Mouse (Mus musculus): ENCODE results near the gene Hps5.
"Not testable (repeated sequence)": the region's sequence is repeated elsewhere in the genome, so short reads cannot be mapped to it uniquely, and the experiment has no call there.

The Hps5 gene

DNA sequence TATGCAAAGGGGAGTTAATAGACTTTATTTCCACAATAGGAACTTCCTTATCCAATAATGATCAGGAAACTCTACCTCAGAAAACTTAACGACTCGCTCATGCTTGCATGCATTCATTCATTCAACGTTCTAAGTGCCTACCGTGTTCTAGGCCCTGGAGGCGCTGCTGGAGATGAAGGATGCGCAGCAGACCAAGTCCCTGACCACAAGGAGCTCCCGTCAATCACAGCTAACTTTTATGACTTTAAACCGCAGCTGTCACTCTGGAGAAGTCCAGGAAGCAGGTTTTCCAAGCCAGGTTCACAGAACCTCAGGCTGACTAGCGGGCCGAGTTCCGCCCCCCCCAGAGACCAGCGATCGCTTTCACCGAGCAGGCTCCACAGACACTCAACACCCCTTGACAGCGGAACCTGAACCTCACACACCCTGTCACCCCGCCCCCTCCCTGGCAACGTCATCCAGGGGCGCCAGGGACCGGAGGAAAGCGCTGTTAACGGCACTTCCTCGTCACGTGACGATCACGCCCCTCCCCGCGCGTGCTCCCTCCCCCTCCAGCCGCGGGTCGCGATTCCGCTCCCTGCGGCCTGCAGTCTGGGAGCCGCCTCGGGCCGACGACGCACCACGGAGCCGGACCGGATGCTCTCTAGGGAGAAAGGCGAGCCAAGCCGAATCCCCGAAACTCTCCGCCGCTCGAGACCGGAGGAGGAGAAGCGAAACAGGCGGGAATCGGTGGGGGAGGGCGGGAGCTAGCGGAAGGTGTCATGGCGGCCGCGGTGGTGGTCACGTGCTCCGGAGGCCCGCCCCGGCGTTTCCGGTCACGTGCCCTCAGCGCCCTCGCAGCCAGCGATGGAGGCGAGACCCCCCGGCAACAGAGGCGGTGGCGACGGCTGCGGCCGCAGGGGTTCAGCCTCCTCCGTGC, at the start of gene Hps5, which contains the start of gene Gtf2h1:
Gene Hps5, minus strand, starts transcription at position 778 of the 919 bp plus-strand sequence.
Gene Gtf2h1, plus strand, starts transcription at position 817 of the 919 bp plus-strand sequence.
- DNase-seq (ENCODE audit: low read depth, low spot score), result peak; percentile 98

DNA sequence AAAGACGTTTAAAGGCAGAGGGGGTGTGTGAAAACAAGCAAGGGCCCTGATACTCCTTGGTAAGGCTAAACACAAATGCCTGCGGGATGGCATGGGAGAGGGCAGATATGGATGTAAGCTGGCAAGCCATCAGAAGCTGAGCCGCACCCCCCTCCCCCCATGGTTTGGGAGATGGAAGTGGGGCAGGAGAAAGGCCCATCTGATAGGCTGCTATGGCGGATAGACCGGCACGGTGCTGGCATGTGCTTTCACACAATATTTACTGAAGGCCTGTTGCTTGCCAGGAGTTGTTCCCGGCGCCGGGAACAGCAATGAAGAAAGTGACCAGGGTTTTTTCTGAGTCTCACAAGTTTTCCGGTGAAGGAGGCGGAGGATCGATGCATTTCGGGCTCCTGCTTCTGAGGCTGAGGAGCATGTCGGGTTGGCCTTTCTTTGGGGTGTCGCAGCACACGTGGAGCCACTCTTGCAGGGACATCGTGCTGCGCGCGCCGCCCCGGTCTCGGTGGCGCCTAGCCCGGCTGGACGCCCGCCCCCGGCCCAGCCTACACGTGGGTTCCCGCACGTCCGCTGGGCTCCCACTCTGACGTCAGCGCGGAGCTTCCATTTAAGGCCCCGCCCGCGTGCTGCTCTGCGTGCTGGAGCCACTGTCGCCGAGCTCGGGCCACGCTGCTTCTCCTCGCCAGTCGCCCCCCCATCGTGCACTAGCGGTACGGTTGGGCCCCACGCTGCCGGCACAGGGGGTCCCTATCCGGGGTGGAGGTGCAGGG, 49.5 kb upstream of the Hps5 start:
- DNase-seq (ENCODE audit: low read depth, low spot score), result peak; percentile 96

DNA sequence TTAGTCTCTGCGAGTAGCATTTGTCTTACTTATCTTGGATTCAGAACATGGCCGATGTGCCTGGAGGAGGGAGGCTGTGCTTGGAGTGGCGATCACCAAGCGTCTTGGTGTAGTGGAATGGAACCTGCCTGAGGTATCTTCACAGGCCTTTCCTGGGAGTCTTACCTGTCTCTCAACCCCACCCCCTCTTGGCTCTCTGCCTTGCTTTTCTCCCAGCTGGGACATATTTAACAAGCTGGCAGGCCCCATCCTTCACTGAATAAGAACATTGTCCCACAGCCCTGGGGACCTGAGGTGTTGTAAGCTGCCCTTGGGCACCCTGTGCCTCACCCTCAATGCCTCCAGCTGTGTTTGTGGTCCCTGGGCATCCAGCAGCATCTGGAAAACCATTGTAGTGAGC, 47.7 kb upstream of the Hps5 start:
- no peak for DNase-seq (ENCODE audit: low read depth, low spot score)

DNA sequence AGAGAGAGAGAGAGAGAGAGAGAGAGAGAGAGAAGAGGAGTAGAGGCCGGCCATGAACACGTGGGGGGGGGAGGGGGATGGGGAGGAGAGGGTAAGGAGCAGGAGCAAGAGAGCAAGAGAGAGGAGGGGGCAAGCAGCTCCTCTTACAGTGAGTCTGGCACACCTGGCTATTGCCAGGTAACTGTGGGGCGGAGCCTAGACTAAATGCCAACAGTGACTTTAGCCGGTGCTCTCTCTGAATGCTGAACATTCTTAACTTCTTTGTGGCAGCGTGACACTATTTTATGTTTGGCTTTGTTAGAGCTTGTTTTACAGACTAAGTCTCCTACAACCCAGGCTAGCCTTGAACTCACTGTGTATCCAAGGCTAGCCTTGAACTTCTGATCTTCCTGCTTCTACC, 46.4 kb upstream of the Hps5 start:
- no peak for DNase-seq (ENCODE audit: low read depth, low spot score)

DNA sequence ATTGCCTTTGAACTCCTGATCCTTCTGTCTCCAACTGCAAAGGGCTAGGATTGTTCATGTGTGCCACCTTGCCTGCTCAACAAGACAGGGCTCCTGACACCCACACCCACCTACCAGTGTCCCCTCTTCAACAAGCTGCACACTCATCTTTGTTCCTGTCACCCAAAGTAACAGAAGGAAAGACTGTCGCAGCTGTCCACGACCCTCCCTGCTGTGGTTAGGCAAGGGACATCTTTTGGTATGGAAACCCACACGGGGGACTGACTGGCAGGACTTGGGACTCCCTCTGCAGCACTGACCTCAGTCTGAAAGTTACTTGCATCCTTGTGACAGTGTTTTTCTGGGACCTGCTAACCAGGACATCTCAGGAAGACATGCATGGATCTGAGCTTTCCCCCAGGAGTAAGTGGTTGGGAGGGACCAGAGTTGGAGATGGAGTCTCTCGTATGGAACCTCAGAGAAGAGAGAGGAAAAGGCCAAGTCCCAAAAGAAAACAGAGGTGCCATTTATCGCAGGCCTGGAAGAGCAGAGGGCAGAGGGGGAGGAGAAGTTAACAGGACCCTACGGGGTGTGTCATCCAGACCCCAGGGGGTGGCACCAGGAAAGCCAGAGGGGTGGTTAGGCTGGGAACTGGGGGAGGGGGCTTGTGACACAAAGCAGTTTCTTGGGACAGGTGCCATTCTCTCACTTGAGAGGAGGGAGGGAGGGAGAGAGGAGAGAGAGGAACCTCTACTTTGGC, 45.1 kb upstream of the Hps5 start, which contains the start of gene Ldha:
Gene Ldha, plus strand, starts transcription at position 689 of the 739 bp plus-strand sequence.
- DNase-seq (ENCODE audit: low read depth, low spot score), result no peak

DNA sequence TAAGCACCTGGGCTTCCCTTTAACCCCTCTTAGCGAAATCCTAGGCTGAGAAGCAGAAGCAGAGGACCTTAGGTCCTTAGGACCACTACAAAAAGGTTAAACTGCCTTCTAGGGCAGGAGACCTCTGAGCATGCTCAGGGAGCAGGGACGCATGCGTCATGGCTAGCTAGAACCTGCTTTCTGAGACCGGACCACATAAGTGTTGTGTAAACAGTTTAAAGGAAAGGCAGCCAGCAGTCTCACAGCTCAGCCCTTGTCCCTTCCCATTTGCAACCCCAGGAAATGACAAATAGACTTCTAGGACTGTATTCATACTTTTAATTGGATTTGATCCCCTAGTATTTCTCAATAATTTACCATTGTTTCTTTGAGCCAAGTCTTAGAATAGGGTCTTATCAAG, 44.5 kb upstream of the Hps5 start:
- DNase-seq (ENCODE audit: low read depth, low spot score), result no peak

DNA sequence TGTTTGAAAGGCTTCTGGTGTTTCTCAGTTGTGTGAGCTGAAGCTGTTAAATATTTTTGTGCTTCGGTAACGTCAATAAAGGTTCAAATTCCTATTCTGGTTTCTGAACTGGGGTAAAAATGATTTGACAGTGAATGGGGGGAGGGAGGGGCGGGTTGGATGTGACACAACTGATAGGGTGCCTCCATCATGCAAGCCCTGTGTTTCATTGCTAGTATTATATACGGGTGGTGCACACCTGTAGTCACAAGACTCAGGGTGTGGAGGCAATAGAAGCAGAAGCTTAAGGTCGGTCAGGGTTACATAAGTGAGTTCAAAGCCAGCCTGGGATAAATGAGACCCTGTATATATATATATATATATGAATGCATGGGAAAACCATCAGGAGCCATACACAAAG, 44.0 kb upstream of the Hps5 start:
- DNase-seq (ENCODE audit: low read depth, low spot score), result no peak

DNA sequence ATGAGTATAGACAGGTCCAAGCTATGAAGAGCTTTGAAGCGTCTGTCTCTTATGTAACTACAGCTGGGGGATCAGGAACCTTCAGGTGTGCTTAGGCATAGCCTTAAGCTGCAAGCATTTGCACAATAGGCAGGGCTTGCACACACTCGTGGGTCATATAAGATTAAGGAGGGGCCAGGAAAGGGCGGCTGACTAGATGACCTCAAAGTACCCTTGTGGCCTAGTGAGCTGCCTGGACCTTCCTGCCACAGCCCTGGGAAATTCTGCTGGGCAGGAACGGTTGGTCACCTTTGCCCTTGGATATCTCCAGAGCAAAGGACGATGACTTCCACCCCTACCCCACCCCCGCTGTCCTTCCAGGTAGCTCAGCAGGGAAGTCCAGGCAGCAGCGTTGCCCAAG, 43.6 kb upstream of the Hps5 start:
- peak; percentile 45 for DNase-seq (ENCODE audit: low read depth, low spot score)

DNA sequence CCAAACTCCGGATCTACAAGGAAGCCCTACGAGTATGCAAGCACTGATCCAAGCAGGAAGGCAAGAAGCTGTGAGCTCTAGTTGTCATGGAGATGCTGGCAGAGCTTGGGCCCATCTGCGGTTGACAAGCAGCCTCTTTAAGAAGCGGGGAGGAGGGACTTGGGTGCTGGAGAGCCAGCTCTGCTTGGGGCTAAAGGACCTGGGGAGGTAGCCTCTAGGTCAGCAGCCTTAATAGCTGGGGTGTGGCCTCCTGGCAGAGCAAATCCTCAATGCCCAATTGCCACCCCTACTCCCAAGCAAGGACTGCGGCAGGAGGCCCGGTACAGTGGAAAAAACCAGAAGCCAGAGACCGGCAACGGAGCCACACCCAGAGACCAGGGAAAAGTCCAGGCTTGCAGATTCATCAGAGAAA, 43.0 kb upstream of the Hps5 start:
- DNase-seq (ENCODE audit: low read depth, low spot score), result peak; percentile 98

DNA sequence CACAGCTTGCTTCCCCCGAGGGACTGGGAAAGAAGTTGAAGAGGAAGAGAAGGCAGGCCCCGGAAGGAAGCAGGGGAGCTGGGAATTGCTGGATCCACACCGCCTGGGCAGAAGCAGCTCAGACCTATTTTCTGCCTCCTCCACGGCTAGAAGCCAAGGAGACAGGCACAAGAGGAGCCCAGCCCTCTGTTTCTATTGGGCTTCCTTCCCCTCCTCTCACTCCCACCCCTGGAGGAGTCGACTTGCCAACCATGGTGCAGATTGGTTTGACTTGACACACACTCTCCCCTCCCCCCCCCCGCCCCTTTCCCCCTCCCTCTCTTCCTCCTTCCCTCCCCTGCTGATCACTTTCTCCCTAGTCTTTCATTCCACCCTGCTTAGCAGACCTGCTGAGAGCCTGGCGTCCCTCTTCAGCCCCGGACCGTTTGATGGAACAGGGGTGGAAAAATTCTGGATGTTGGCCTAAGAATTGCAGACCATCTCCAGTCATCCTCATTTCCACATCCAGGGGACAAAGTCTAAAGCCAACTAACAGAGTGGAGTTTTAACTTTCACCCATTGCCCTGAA, 42.3 kb upstream of the Hps5 start:
- peak; percentile 64 for DNase-seq (ENCODE audit: low read depth, low spot score)

DNA sequence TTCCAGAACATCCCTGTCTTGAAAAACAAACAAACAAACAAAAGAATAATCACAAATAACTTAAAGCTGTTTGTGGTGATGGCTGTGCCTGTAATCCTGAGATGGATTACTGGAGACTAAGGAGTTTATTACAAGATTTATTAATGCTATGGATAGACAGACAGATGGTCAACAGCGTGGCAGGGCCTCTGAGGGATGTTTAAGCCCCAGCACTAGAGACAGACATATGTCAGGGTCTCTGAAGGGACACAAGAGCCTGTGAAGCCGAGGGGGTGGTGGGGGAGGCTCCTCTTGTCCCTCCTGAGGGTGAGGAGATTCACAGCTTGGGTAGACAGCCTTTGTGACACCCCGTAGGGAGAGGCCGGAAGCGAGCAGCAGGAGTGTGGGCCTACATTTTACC, 41.2 kb upstream of the Hps5 start:
- no peak for DNase-seq (ENCODE audit: low read depth, low spot score)

DNA sequence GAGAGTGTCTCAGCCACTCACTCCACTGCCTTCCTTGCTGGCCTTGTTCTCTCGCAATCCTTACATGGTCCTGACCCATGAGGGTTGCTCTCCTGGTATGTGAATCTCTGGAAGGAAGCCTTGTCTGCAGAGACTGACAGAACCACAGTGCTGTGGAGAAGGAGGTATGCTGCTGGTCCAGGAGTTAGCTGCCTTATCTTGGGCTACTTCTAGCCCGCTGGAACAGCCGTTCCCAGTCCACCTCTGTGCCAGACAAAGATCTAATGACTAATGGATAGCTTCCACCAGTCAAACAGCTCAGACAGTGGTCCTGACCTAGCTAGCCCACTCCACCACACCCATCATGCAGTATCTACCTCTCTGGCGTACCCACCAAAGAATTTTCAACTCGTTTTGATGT, 40.5 kb upstream of the Hps5 start:
- DNase-seq (ENCODE audit: low read depth, low spot score), result no peak

DNA sequence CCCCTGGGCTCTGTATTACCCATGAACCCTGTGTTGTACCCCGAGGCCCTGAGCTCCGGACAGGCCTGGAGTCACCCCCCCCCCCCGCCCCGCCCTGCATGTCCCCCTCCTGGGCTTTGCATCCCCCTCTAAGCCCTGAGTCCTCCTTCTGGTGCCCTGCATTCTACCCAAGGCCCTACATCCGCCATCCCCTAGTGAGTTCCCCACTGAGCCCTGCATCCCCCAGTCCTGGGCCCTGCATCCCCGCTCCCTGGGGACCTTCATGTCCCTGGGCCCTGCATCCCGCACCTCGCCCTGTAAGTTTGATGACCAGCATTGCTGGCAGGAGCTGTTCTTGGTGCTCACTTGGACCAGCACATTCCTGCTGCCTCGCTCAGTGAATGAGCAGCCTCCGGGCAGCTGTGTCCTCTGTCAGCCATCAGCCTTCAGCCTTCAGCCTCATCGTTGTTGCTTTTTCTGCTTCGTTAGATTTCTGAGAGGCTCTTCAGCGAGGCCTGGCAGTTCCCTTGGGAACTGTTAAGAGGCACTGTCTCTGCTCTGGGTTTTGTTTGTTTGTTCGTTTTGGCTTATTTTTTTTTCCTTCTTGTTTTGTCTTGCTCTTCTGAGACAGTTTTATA, 39.2 kb upstream of the Hps5 start:
- DNase-seq (ENCODE audit: low read depth, low spot score), result no peak

DNA sequence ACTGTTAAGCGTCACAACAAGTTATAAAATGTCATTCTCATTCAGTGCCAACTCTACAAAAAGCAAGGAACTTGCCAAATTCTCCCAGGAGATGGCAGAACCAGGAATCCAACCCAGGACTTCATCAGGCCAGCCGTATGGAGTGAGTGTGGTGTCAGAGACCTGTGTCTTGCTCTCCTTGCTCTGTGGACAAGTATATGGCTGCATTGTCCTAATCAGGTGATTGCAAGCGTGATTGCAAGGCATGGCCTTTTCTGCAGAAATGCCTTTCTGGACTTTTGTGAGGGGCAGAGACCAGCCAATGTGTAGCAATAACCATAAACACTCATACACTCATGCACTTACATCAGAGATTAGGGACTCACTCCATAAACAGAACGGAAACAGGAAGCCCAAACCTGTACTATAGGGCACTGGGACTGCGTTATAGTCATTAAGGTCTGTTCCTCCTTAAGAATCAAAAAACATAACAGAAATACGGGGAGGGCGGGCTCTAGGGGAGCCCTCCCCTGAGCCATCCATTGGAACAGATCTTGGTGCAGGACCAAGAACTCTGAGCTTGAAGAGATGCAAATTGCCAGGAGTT, 37.9 kb upstream of the Hps5 start:
- no peak for DNase-seq (ENCODE audit: low read depth, low spot score)

DNA sequence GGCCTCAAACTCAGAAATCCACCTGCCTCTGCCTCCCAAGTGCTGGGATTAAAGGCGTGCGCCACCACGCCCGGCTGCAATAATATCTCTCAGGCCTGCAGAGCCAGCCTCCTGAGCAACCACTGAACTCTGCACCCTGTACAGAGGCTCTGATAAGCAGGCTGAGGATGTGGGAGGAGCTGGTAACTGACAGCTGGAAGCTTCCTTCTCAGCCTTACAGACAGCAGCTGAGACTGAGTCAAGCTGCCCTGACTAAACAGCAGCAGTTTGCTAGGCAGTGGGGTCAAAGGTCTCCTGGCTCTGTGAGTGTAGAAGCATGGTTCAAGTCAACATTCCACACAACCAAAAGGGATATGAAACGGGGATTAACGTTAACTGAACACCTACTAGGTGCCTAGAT, 37.4 kb upstream of the Hps5 start:
- DNase-seq (ENCODE audit: low read depth, low spot score), result no peak

DNA sequence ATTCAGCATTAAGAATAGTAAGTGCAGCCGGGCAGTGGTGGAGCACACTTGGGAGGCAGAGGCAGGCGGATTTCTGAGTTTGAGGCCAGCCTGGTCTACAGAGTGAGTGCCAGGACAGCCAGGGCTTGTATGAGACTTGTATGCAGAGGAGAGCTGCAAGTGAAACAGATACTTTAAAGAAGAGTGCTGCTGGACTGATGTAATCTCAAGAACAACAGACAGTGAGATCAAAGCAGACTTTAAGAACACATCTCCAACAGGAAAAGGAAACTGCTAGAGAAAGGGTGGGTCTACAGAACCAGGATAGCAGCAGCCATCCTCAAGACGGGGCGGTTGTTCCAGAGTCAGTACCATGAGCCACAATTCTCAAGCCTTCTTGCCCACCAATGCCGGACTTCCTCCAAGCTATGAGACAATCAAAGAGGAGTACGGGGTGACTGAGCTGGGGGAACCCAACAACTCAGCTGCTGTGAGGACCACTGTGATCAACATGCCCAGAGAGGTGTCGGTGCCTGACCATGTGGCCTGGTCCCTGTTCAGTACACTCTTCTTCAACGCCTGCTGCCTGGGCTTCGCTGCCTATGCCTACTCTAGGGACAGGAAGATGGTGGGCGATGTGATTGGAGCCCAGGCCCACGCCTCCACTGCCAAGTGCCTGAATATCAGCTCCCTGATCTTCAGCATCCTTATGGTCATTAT, 36.4 kb upstream of the Hps5 start:
- not testable (repeated sequence) for DNase-seq (ENCODE audit: low read depth, low spot score)

DNA sequence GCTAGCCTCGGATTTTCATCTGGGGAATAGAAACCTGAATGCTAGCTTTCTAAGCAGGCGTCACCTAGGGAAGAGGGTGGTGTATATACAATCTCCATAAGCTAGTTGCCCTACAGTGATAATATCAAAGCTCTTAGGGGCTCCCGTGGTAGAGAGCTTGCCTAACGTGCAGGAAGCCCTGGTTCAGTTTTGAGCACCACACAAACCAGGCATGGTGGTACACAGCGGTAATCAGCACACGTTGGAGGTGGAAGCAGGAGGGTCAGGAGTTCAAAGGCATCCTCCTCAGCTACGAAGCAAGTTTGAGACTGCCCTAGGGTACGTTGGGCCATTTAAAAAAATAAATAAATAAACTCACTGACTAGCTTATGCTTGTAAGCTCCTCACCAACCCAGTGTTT, 35.8 kb upstream of the Hps5 start:
- no peak for DNase-seq (ENCODE audit: low read depth, low spot score)

DNA sequence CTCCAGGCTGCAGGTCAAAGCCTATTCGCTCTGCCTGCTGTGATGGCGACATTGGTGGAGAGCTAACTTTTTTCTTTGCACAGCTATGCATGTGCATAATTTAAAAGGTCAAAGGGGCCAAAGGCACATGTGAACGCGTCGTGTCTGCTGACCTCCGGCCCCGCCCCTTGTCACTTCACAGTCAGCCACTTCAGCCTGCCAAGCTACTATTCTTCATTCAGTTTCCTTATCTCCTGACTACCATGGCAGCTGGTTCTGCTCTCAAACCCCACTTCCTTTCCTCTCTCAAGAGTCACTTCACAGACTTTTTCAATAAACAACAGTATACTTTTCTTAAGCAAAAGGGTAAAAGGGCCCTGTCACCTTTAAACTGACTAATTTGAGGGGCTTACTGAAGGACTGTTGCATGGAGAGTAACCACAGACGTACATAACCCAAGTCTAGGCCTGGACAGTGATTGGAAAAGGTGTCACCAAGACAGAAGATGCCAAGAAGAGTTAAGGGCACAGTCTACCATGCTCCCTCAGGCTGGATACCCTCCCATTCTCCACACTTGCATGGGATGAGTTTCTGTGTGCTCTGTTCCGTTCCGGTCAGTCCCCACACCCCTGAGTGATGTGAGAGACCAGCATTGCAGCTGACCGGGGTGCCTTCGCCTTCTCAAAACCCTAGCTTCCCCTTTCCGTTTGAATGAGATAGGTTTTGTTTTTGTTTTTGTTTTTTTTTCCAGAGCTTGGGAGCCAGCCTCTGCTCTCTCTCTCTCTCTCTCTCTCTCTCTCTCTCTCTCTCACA, 35.1 kb upstream of the Hps5 start:
- DNase-seq (ENCODE audit: low read depth, low spot score), result no peak

DNA sequence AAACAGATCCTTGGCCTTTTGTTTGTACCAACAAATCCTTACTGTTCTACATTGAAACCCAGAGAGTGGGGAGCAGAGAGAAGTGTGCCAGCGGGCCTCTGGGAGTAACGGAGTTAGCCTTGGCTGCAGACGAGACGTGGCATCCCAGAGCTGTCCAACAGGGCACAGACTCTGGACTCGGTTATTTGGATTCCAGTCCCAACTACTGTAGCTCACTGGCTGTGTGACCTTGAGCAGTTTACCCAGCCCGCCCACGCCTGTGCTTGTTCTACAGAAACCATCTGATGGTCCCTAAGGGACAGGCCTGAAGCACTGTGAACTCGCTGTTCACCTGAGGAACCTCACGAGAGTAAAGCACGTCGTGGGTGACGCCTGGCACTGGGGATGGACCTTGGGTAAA, 34.0 kb upstream of the Hps5 start:
- DNase-seq (ENCODE audit: low read depth, low spot score), result no peak

All from brain, adult 2 months (tissue).